Mouse (Mus musculus) liver, embryonic 12.5 days (tissue): ENCODE data around the gene Arfgef3. TPM values are rescaled to one million over a fixed set of nuclear protein-coding genes. Genes with fewer than 3 reads are reported as not detected.

Source experiments
- ATAC-seq: fragments of 200-750 bp; cut with Nextera tagmentation; 2 replicates; pipeline ENCODE4 v1.8.0; 2017; ENCODE audit warnings: moderate number of reproducible peaks, mild to moderate bottlenecking, moderate library complexity
- H3K27ac ChIP-seq: fragments of 300-500 bp; sonication (generic); 2 replicates; pipeline ENCODE4 v1.5.1; 2016; ENCODE audit warnings: mild to moderate bottlenecking
- H3K27me3 ChIP-seq: fragments of 300-500 bp; sonication (generic); replicated peaks from 2 replicates; pipeline ENCODE4 v1.6.1; 2016; ENCODE audit warnings: mild to moderate bottlenecking, moderate library complexity
- H3K36me3 ChIP-seq: fragments of 300-500 bp; sonication (generic); 2 replicates; pipeline ENCODE4 v1.6.1; 2016; ENCODE audit warnings: mild to moderate bottlenecking, moderate library complexity
- H3K4me1 ChIP-seq: fragments of 300-500 bp; sonication (generic); 2 replicates; pipeline ENCODE4 v1.6.1; 2016
- H3K4me2 ChIP-seq: fragments of 300-500 bp; sonication (generic); 2 replicates; pipeline ENCODE4 v1.6.1; 2016; ENCODE audit warnings: mild to moderate bottlenecking, moderate library complexity
- H3K4me3 ChIP-seq: fragments of 300-500 bp; sonication (generic); 2 replicates; pipeline ENCODE4 v1.5.1; 2016; ENCODE audit warnings: mild to moderate bottlenecking, moderate library complexity
- H3K9ac ChIP-seq: fragments of 300-500 bp; sonication (generic); 2 replicates; pipeline ENCODE4 v1.6.1; 2016; ENCODE audit warnings: mild to moderate bottlenecking, moderate library complexity
- H3K9me3 ChIP-seq: fragments of 300-500 bp; sonication (generic); replicated peaks from 2 replicates; pipeline ENCODE4 v1.6.1; 2016; ENCODE audit warnings: mild to moderate bottlenecking, moderate library complexity
- whole genome bisulfite sequencing: fragments of 180-500 bp; shearing (Covaris S2); methylation state at CpG from one replicate; pipeline ENCODE4 v1.1.7; 2016; ENCODE audit not compliant: insufficient replicate concordance; 5-methylcytosine and 5-hydroxymethylcytosine counted together
- polyA plus RNA-seq: library from polyadenylated mRNA; unstranded; fragments of >200 nt; fragmentation: Nextera tagmentation; extraction: Ambion mirVana; gene quantifications from 2 replicates; pipeline ENCODE4 v1.2.1, GENCODE M21; 2016

Arfgef3 gene
- 0.04 and 0.05 TPM in 2 replicates for polyA plus RNA-seq

- WGBS = 5% methylated on average over 50 of the region's 50 CpGs
- Histone ChIP-seq H3K4me2 (peak within 1 kb of the TSS; percentile 70), H3K4me3 (peak within 1 kb of the TSS; percentile 49), H3K36me3 (no peaks in the 10 kb centered on the region), H3K27me3 (peaks cover 29% of the 10 kb centered on the region), H3K4me1 (peaks cover 3% of the 10 kb centered on the region; the same call in 1 of the 2 replicates), H3K9me3 (no peaks in the 10 kb centered on the region), H3K27ac (no peak within 1 kb of the TSS), H3K9ac (no peak within 1 kb of the TSS)
- ATAC-seq = no peak
Observed at GRCm38 (mm10) chr10:18743286-18744142, at the start of gene Arfgef3. TSS of gene Arfgef3 (minus strand) at chr10:18743949.

- ATAC-seq = no peak
- 80% methylated on average over 4 of the region's 4 CpGs for WGBS
- no peak overlapping the region for H3K9ac ChIP-seq
- no peaks in the 10 kb centered on the region for H3K27me3 ChIP-seq
- H3K27ac ChIP-seq = no peak overlapping the region
- no peaks in the 10 kb centered on the region for H3K4me1 ChIP-seq
- H3K4me2 ChIP-seq = no peak overlapping the region
- H3K4me3 ChIP-seq = no peak overlapping the region
- H3K9me3 ChIP-seq = no peaks in the 10 kb centered on the region
- H3K36me3 ChIP-seq = no peaks in the 10 kb centered on the region
Observed at GRCm38 (mm10) chr10:18790063-18790462, 46.3 kb upstream of the Arfgef3 start.

GRCm38 (mm10) chr10:18788601-18789000 is 44.9 kb upstream of the Arfgef3 start:
- no peak overlapping the region for H3K4me3 ChIP-seq
- no peak overlapping the region for H3K4me2 ChIP-seq
- no peaks in the 10 kb centered on the region for H3K9me3 ChIP-seq
- no peak overlapping the region for H3K9ac ChIP-seq
- WGBS = 45% methylated on average over 1 of the region's 1 CpGs
- ATAC-seq = no peak
- H3K4me1 ChIP-seq = no peaks in the 10 kb centered on the region
- H3K36me3 ChIP-seq = no peaks in the 10 kb centered on the region
- no peaks in the 10 kb centered on the region for H3K27me3 ChIP-seq
- H3K27ac ChIP-seq = no peak overlapping the region

GRCm38 (mm10) chr10:18786693-18787092 is 42.9 kb upstream of the Arfgef3 start, which contains the start of gene Gm4922:
TSS of gene Gm4922 (minus strand) at chr10:18786793.
- Histone ChIP-seq H3K9me3 (no peaks in the 10 kb centered on the region), H3K27ac (no peak within 1 kb of the TSS), H3K27me3 (no peaks in the 10 kb centered on the region), H3K4me1 (no peaks in the 10 kb centered on the region), H3K36me3 (no peaks in the 10 kb centered on the region), H3K4me3 (no peak within 1 kb of the TSS), H3K4me2 (no peak within 1 kb of the TSS), H3K9ac (no peak within 1 kb of the TSS)
- WGBS = 67% methylated on average over 1 of the region's 1 CpGs
- ATAC-seq = no peak

GRCm38 (mm10) chr10:18777546-18777945 is 33.8 kb upstream of the Arfgef3 start:
- H3K36me3 ChIP-seq = no peaks in the 10 kb centered on the region
- WGBS = 63% methylated on average over 3 of the region's 3 CpGs
- no peaks in the 10 kb centered on the region for H3K27me3 ChIP-seq
- no peak overlapping the region for H3K27ac ChIP-seq
- H3K4me3 ChIP-seq = no peak overlapping the region
- H3K9me3 ChIP-seq = no peaks in the 10 kb centered on the region
- H3K4me1 ChIP-seq = no peaks in the 10 kb centered on the region
- H3K9ac ChIP-seq = no peak overlapping the region
- ATAC-seq = no peak
- H3K4me2 ChIP-seq = no peak overlapping the region

GRCm38 (mm10) chr10:18772537-18773179 is 28.9 kb upstream of the Arfgef3 start:
- H3K27ac ChIP-seq = no peak overlapping the region
- no peak overlapping the region for H3K4me3 ChIP-seq
- no peaks in the 10 kb centered on the region for H3K9me3 ChIP-seq
- no peak overlapping the region for H3K4me2 ChIP-seq
- no peaks in the 10 kb centered on the region for H3K4me1 ChIP-seq
- no peaks in the 10 kb centered on the region for H3K27me3 ChIP-seq
- H3K9ac ChIP-seq = no peak overlapping the region
- 55% methylated on average over 4 of the region's 4 CpGs for WGBS
- no peaks in the 10 kb centered on the region for H3K36me3 ChIP-seq
- ATAC-seq = no peak

DNA sequence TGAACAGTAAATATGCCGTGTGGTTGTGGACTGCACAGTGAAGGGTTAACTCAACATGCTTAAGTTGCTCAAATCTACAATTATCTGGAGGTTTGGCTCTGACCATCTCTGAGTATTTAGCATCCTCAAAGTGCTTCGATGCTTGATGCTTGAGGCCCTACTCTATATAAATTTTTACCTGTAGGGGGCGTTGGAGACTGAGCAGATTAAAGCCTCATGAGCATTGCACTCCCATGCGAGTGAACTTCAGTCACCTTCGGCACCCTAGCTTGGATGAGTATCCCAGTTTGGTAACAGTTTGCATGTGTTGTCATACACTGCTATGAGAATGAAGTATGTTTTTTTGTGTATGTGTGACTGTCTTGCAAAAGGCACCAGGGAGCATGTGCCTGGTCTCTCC is 26.2 kb upstream of the Arfgef3 start:
- no peak overlapping the region for H3K4me3 ChIP-seq
- no peaks in the 10 kb centered on the region for H3K36me3 ChIP-seq
- no peak for ATAC-seq
- no peaks in the 10 kb centered on the region for H3K4me1 ChIP-seq
- H3K9ac ChIP-seq = no peak overlapping the region
- H3K4me2 ChIP-seq = no peak overlapping the region
- H3K9me3 ChIP-seq = no peaks in the 10 kb centered on the region
- H3K27ac ChIP-seq = no peak overlapping the region
- 39% methylated on average over 5 of the region's 5 CpGs for WGBS
- H3K27me3 ChIP-seq = no peaks in the 10 kb centered on the region

GRCm38 (mm10) chr10:18760241-18760640 is 16.5 kb upstream of the Arfgef3 start:
- ATAC-seq = no peak
- WGBS = 41% methylated on average over 2 of the region's 2 CpGs
- no peaks in the 10 kb centered on the region for H3K9me3 ChIP-seq
- H3K4me3 ChIP-seq = no peak overlapping the region
- H3K4me2 ChIP-seq = no peak overlapping the region
- H3K4me1 ChIP-seq = no peaks in the 10 kb centered on the region
- no peak overlapping the region for H3K9ac ChIP-seq
- H3K27me3 ChIP-seq = no peaks in the 10 kb centered on the region
- no peak overlapping the region for H3K27ac ChIP-seq
- H3K36me3 ChIP-seq = no peaks in the 10 kb centered on the region

- no peak for ATAC-seq
- H3K27ac ChIP-seq = no peak overlapping the region
- H3K36me3 ChIP-seq = no peaks in the 10 kb centered on the region
- no peak overlapping the region for H3K9ac ChIP-seq
- no peak overlapping the region for H3K4me2 ChIP-seq
- H3K4me3 ChIP-seq = no peak overlapping the region
- 65% methylated on average over 4 of the region's 4 CpGs for WGBS
- H3K4me1 ChIP-seq = no peaks in the 10 kb centered on the region
- H3K9me3 ChIP-seq = no peaks in the 10 kb centered on the region
- H3K27me3 ChIP-seq = peaks cover 4% of the 10 kb centered on the region
Observed at GRCm38 (mm10) chr10:18750057-18750456, 6.3 kb upstream of the Arfgef3 start.

DNA sequence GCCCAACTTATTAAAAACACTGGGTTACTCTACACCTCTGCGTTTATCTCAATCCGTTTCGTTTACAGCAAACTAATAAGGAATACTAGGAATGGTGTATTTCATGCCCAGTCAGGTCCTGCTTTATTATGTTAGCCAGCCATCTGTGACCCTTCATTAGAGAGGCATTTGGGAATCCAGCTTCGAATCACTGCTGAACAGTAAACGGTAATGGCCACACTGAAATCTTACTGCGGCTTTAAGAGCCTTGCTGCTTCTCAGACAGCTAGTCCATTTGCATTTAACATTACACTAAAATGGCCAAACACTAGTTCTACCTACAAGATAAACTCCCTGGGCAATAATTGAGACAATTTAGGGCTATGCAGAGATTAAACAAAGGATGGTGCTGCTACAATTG is 1.7 kb downstream of the Arfgef3 start:
- Histone ChIP-seq H3K4me1 (peaks cover 3% of the 10 kb centered on the region; the same call in 1 of the 2 replicates), H3K27ac (no peak overlapping the region), H3K4me3 (no peak overlapping the region), H3K9ac (no peak overlapping the region), H3K9me3 (no peaks in the 10 kb centered on the region), H3K4me2 (no peak overlapping the region), H3K27me3 (peaks cover 29% of the 10 kb centered on the region), H3K36me3 (no peaks in the 10 kb centered on the region)
- no peak for ATAC-seq
- WGBS = 82% methylated on average over 6 of the region's 6 CpGs

DNA sequence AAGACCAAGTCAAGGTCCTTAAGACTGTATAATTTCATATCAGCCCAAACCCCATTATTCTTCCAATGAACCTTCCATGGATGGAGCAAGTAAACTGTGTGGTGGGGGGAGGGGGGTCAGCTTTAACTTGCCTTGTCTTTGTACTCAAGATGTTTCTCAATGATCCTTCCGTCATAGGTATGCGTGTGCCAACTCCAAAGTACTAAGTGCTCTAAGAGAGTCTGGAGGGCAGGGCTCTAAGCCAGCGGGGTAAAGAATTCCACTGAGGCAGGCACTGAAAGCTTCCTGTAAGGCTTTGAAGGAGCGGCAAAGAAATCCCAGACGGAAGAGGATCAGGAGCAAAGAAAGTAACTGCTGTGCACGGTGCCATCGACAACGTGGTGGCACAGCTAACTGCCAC is 2.7 kb downstream of the Arfgef3 start:
- no peak overlapping the region for H3K27ac ChIP-seq
- H3K9me3 ChIP-seq = no peaks in the 10 kb centered on the region
- H3K27me3 ChIP-seq = peaks cover 29% of the 10 kb centered on the region
- whole genome bisulfite sequencing = 74% methylated on average over 8 of the region's 8 CpGs
- no peak overlapping the region for H3K4me2 ChIP-seq
- H3K9ac ChIP-seq = no peak overlapping the region
- H3K36me3 ChIP-seq = no peaks in the 10 kb centered on the region
- H3K4me1 ChIP-seq = peaks cover 3% of the 10 kb centered on the region; the same call in 1 of the 2 replicates
- no peak for ATAC-seq
- no peak overlapping the region for H3K4me3 ChIP-seq

DNA sequence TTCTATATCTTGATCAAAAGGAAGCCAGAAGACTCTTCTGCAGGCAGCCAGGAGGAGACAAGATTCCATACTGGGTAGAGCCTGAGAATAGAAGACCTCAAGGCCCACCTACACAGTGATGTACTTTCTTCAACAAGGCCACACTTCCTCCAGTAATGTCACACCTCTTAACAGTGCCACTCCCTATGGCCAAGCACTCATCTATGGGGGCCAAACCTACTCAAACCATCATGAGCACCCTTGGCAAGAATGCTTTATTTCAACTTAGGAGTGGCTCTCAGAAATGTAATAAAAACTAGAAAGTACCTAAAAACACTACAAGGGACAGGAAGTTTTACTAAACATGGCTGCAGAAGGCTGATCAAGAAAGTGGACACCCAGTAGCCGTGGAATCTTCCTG is 15.2 kb downstream of the Arfgef3 start:
- Histone ChIP-seq H3K36me3 (no peaks in the 10 kb centered on the region), H3K27me3 (no peaks in the 10 kb centered on the region), H3K4me2 (no peak overlapping the region), H3K9me3 (no peaks in the 10 kb centered on the region), H3K27ac (no peak overlapping the region), H3K4me3 (no peak overlapping the region), H3K9ac (no peak overlapping the region), H3K4me1 (no peaks in the 10 kb centered on the region)
- ATAC-seq = no peak
- 76% methylated on average over 1 of the region's 1 CpGs for WGBS
